Mouse (Mus musculus): ENCODE results near the gene Gm10320.

Gm10320 gene

GRCm38 (mm10) chr13:98469916-98470315 is 21.9 kb downstream of the Gm10320 start:
- in situ Hi-C loops (cut with MboI, MseI) = no loop called here

DNA sequence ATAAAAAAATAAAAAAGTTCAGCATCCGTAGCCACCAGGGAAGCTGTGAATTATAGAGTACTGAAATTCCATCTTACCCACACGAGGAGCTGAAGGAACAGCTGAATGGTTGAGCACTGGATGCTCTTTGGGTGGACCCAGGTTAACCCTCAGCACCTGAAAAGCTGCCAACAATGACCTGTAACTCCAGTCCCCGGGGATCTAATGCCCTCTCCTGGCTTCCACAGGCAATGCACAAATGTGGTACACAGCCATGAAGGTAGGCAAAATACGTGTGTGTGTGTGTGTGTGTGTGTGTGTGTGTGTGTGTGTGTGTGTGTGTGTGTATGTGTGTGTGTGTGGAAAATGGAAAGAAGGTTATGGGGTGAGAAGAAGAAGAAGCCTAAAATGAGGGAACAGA is 30.3 kb downstream of the Gm10320 start:
- in situ Hi-C loops (cut with MboI, MseI) = no loop called here

GRCm38 (mm10) chr13:98456398-98456797 is 35.4 kb downstream of the Gm10320 start:
- in situ Hi-C loops (cut with MboI, MseI) = no loop called here

- in situ Hi-C loops (cut with MboI, MseI) = no loop called here
Observed at GRCm38 (mm10) chr13:98455646-98456045, 36.2 kb downstream of the Gm10320 start.

DNA sequence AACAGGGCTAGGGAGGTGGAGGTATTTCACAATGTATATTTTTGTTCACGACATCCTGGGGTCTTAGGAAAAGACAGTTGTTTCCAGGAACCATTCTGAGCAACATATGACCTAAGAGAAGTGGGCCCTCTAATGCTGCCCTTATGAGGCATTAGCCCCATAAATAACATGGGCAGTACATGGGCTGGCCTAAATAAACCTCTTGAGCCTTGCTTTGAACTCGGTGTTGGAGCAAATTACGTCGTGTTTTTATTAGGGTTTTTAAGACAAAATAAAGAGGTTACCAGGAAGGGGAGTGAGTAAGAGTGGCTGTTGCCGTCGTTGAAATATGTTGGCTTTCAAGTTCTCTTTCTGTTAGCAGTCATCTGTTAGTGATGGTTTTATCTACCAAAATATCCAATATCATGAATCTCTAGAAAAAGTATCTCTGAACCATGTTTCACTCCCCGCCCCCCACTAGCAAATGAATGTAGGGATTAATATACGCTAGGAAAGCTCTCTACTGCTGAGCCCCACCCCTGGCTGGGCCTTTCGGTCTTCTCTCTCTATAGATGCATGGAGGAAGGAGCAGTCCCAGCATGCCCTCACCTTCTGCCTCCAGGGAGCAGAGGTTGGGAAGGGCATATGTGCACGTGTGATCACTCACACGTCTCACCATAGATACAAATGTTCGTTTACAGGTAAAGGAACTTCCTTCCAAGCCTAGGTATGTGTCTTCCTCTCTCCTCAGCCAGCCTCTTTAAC is 37.4 kb downstream of the Gm10320 start:
- in situ Hi-C loops (cut with MboI, MseI) = no loop called here

DNA sequence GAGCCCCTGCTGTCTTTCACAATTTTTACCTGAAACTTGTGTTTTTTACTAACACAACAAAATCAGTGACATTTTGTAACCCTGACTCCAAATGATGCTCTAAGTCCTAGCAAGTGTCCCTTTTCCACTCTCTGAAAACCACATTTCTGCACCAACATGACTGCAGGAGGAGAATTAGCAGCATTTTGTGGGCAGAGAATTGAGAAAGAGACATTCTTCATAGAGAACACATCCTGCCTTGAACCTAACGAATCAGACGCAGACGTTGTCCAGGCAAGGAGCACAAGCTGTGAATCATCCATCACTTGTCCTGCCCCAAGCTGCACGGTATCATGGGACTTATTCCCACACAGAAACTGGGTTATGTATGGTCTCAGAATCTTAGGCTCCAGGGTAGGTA is 38.7 kb downstream of the Gm10320 start:
- in situ Hi-C loops (cut with MboI, MseI) = no loop called here

GRCm38 (mm10) chr13:98448696-98449095 is 43.1 kb downstream of the Gm10320 start:
- in situ Hi-C loops (cut with MboI, MseI) = no loop called here

GRCm38 (mm10) chr13:98447741-98448140 is 44.1 kb downstream of the Gm10320 start:
- in situ Hi-C loops (cut with MboI, MseI) = no loop called here

DNA sequence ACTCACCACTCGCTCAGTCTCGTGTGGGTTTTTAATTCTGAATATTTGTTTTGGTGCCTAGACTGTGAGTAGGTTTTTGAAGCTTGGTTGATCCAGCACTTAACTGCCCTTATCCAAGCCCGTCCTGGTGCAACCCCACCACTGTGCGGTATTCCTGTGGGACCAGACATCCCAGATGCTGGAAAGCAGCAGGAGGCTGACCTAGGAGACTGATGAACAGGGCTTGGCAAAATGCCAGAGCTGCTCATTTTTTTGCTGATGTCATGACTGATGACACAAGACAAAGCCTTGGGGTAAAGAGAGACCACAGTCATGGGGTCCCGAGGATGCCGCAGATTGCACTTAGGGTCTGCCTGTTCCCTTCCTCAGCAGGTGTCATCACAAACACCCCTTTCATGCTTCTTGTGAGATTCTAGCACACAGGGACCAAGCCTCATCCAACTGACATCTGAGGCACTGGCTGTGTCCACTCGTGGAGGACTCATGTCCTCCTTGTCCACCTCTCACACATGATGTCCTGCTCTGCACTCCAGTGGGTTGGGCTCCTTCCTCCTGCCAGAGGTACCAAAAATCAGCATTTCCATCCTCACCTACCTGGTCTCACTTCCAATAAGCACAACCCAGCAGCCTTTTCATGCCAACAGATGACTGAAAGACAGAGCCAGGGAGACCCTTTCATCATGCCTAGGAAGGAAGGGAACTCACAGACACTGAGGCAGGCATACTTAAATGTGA is 46.2 kb downstream of the Gm10320 start:
- in situ Hi-C loops (cut with MboI, MseI) = no loop called here

- in situ Hi-C loops (cut with MboI, MseI) = no loop called here
Observed at GRCm38 (mm10) chr13:98441001-98441400, 50.8 kb downstream of the Gm10320 start.

GRCm38 (mm10) chr13:98440293-98440952 is 51.4 kb downstream of the Gm10320 start:
- in situ Hi-C loops (cut with MboI, MseI) = no loop called here

All from T-helper 17 cell (primary cell).